Mouse (Mus musculus): ENCODE results near the gene Ccdc39.

DNA sequence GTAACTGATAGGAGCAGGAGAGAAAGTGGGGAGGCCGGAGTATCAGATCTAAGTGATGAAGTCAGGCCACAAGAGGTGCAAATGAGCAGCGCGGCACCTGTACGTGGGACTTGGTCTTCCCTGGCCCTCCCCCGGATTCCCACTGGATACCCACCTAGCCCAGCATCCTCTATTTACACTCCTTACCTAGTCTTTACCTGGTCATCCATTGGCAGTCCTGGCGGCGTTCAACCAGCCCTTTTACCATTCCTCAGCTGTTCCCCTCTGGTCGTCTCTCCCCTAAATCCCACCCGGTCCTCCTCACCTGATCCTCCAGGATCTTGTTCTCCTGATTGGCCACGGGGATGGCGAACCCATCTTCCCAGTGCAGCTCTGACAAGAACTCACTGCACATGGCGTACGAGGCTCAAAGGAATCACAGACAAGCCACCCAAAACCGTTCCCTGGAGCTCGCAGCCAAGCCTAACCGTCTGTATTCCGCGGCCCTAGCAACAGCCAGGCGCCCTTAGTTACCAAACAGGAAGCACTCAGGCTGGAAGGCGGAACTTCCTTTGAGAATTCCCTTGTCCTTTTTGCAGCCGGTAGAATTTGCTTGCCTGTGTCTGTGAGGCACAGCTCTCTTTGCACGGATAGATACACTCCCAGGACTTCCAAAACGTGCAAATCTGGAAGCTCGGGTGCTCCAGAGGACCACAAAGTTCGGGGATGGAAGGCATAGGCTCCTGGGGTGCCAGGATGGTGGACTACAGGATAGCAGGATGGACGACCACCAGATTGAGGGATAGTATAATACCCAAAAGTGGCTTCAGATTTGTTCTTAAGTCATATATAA is at the start of gene Ccdc39:
- TF ChIP-seq EP300 (IDR thresholded peaks at IDR 0.05; ENCODE audit: insufficient read depth, low read depth, low read length) (no peak), POLR2A (IDR thresholded peaks at IDR 0.05; ENCODE audit: insufficient read depth, low read length) (no peak)
